Mouse (Mus musculus): ENCODE measurements at regions not wholly inside any gene's neighbourhood (a gene's known extent, or its start where the extent isn't known, plus 50 kb on each side); places are given as distances from the start of the nearest gene placed in this dataset.

- Histone ChIP-seq H3K9ac (ENCODE audit: low read length) (no peak overlapping the region), H3K9me3 (ENCODE audit: control insufficient read depth, low read length) (no peaks in the 10 kb centered on the region), H3K4me2 (ENCODE audit: low read depth) (no peak overlapping the region), H3K36me3 (ENCODE audit: control insufficient read depth, insufficient read depth, low read length) (no peaks in the 10 kb centered on the region), H3K27me3 (ENCODE audit: control insufficient read depth, insufficient read depth, low read length) (no peaks in the 10 kb centered on the region), H3K27ac (ENCODE audit: low read depth, low read length) (no peak overlapping the region), H3K4me3 (ENCODE audit: low read depth, low read length) (no peak overlapping the region), H3K4me1 (ENCODE audit: control insufficient read depth, insufficient read depth, low read length) (no peaks in the 10 kb centered on the region)
- WGBS, result 24% methylated on average over 1 of the region's 1 CpGs
- no peak for ATAC-seq (ENCODE audit: insufficient read depth, low FRiP score, low TSS enrichment)
- no peak for DNase-seq (ENCODE audit: low spot score)
Observed at GRCm38 (mm10) chr4:64570666-64571065, 523.9 kb upstream of the Tnc start.

GRCm38 (mm10) chr4:64575901-64576300, 529.1 kb upstream of the Tnc start:
- no peaks in the 10 kb centered on the region for H3K36me3 ChIP-seq (ENCODE audit: control insufficient read depth, insufficient read depth, low read length)
- no peak overlapping the region for H3K27ac ChIP-seq (ENCODE audit: low read depth, low read length)
- ATAC-seq (ENCODE audit: insufficient read depth, low FRiP score, low TSS enrichment), result no peak
- no peak overlapping the region for H3K9ac ChIP-seq (ENCODE audit: low read length)
- no peaks in the 10 kb centered on the region for H3K4me1 ChIP-seq (ENCODE audit: control insufficient read depth, insufficient read depth, low read length)
- WGBS, result 54% methylated on average over 1 of the region's 1 CpGs
- no peak overlapping the region for H3K4me2 ChIP-seq (ENCODE audit: low read depth)
- H3K4me3 ChIP-seq (ENCODE audit: low read depth, low read length), result no peak overlapping the region
- H3K27me3 ChIP-seq (ENCODE audit: control insufficient read depth, insufficient read depth, low read length), result no peaks in the 10 kb centered on the region
- no peaks in the 10 kb centered on the region for H3K9me3 ChIP-seq (ENCODE audit: control insufficient read depth, low read length)
- DNase-seq (ENCODE audit: low spot score), result no peak

GRCm38 (mm10) chr4:64595014-64595599, 528.9 kb upstream of the Pappa start:
- Histone ChIP-seq H3K4me2 (ENCODE audit: low read depth) (no peak overlapping the region), H3K9me3 (ENCODE audit: control insufficient read depth, low read length) (no peaks in the 10 kb centered on the region), H3K36me3 (ENCODE audit: control insufficient read depth, insufficient read depth, low read length) (no peaks in the 10 kb centered on the region), H3K27ac (ENCODE audit: low read depth, low read length) (no peak overlapping the region), H3K27me3 (ENCODE audit: control insufficient read depth, insufficient read depth, low read length) (no peaks in the 10 kb centered on the region), H3K9ac (ENCODE audit: low read length) (no peak overlapping the region), H3K4me1 (ENCODE audit: control insufficient read depth, insufficient read depth, low read length) (no peaks in the 10 kb centered on the region), H3K4me3 (ENCODE audit: low read depth, low read length) (no peak overlapping the region)
- WGBS, result 75% methylated on average over 8 of the region's 8 CpGs
- no peak for DNase-seq (ENCODE audit: low spot score)
- ATAC-seq (ENCODE audit: insufficient read depth, low FRiP score, low TSS enrichment), result no peak

GRCm38 (mm10) chr4:64598465-64598864, 525.5 kb upstream of the Pappa start:
- Histone ChIP-seq H3K4me1 (ENCODE audit: control insufficient read depth, insufficient read depth, low read length) (no peaks in the 10 kb centered on the region), H3K27ac (ENCODE audit: low read depth, low read length) (no peak overlapping the region), H3K27me3 (ENCODE audit: control insufficient read depth, insufficient read depth, low read length) (no peaks in the 10 kb centered on the region), H3K9me3 (ENCODE audit: control insufficient read depth, low read length) (no peaks in the 10 kb centered on the region), H3K4me2 (ENCODE audit: low read depth) (no peak overlapping the region), H3K36me3 (ENCODE audit: control insufficient read depth, insufficient read depth, low read length) (no peaks in the 10 kb centered on the region), H3K4me3 (ENCODE audit: low read depth, low read length) (no peak overlapping the region), H3K9ac (ENCODE audit: low read length) (no peak overlapping the region)
- no peak for ATAC-seq (ENCODE audit: insufficient read depth, low FRiP score, low TSS enrichment)
- no peak for DNase-seq (ENCODE audit: low spot score)

GRCm38 (mm10) chr4:64599222-64599621, 524.8 kb upstream of the Pappa start:
- Histone ChIP-seq H3K27me3 (ENCODE audit: control insufficient read depth, insufficient read depth, low read length) (no peaks in the 10 kb centered on the region), H3K9ac (ENCODE audit: low read length) (no peak overlapping the region), H3K4me3 (ENCODE audit: low read depth, low read length) (no peak overlapping the region), H3K27ac (ENCODE audit: low read depth, low read length) (no peak overlapping the region), H3K9me3 (ENCODE audit: control insufficient read depth, low read length) (no peaks in the 10 kb centered on the region), H3K36me3 (ENCODE audit: control insufficient read depth, insufficient read depth, low read length) (no peaks in the 10 kb centered on the region), H3K4me2 (ENCODE audit: low read depth) (no peak overlapping the region), H3K4me1 (ENCODE audit: control insufficient read depth, insufficient read depth, low read length) (no peaks in the 10 kb centered on the region)
- 87% methylated on average over 4 of the region's 4 CpGs for WGBS
- DNase-seq (ENCODE audit: low spot score) (no peak), ATAC-seq (ENCODE audit: insufficient read depth, low FRiP score, low TSS enrichment) (no peak)

- Histone ChIP-seq H3K27ac (ENCODE audit: low read depth, low read length) (no peak overlapping the region), H3K36me3 (ENCODE audit: control insufficient read depth, insufficient read depth, low read length) (no peaks in the 10 kb centered on the region)
Observed at GRCm38 (mm10) chr4:64622771-64623170, 501.2 kb upstream of the Pappa start.

GRCm38 (mm10) chr4:64632189-64632588, 491.8 kb upstream of the Pappa start:
- H3K27me3 ChIP-seq (ENCODE audit: control insufficient read depth, insufficient read depth, low read length), result no peaks in the 10 kb centered on the region
- H3K27ac ChIP-seq (ENCODE audit: low read depth, low read length), result no peak overlapping the region
- H3K9me3 ChIP-seq (ENCODE audit: control insufficient read depth, low read length), result no peaks in the 10 kb centered on the region
- no peaks in the 10 kb centered on the region for H3K4me1 ChIP-seq (ENCODE audit: control insufficient read depth, insufficient read depth, low read length)
- no peaks in the 10 kb centered on the region for H3K36me3 ChIP-seq (ENCODE audit: control insufficient read depth, insufficient read depth, low read length)
- DNase-seq (ENCODE audit: low spot score), result no peak
- no peak overlapping the region for H3K4me3 ChIP-seq (ENCODE audit: low read depth, low read length)
- 66% methylated on average over 1 of the region's 1 CpGs for WGBS
- no peak for ATAC-seq (ENCODE audit: insufficient read depth, low FRiP score, low TSS enrichment)
- H3K9ac ChIP-seq (ENCODE audit: low read length), result no peak overlapping the region
- H3K4me2 ChIP-seq (ENCODE audit: low read depth), result no peak overlapping the region

More at GRCm38 (mm10) chr4:64622771-64623170, 501.2 kb upstream of the Pappa start:
- Histone ChIP-seq H3K4me2 (ENCODE audit: low read depth) (no peak overlapping the region), H3K4me3 (ENCODE audit: low read depth, low read length) (no peak overlapping the region), H3K4me1 (ENCODE audit: control insufficient read depth, insufficient read depth, low read length) (no peaks in the 10 kb centered on the region), H3K27me3 (ENCODE audit: control insufficient read depth, insufficient read depth, low read length) (no peaks in the 10 kb centered on the region), H3K9me3 (ENCODE audit: control insufficient read depth, low read length) (no peaks in the 10 kb centered on the region), H3K9ac (ENCODE audit: low read length) (no peak overlapping the region)
- DNase-seq (ENCODE audit: low spot score) (no peak), ATAC-seq (ENCODE audit: insufficient read depth, low FRiP score, low TSS enrichment) (no peak)

GRCm38 (mm10) chr4:64635256-64635962, 488.6 kb upstream of the Pappa start:
- Histone ChIP-seq H3K36me3 (ENCODE audit: control insufficient read depth, insufficient read depth, low read length) (no peaks in the 10 kb centered on the region), H3K4me3 (ENCODE audit: low read depth, low read length) (no peak overlapping the region), H3K4me2 (ENCODE audit: low read depth) (no peak overlapping the region), H3K27ac (ENCODE audit: low read depth, low read length) (no peak overlapping the region), H3K9ac (ENCODE audit: low read length) (no peak overlapping the region), H3K9me3 (ENCODE audit: control insufficient read depth, low read length) (no peaks in the 10 kb centered on the region), H3K4me1 (ENCODE audit: control insufficient read depth, insufficient read depth, low read length) (no peaks in the 10 kb centered on the region), H3K27me3 (ENCODE audit: control insufficient read depth, insufficient read depth, low read length) (no peaks in the 10 kb centered on the region)
- no peak for ATAC-seq (ENCODE audit: insufficient read depth, low FRiP score, low TSS enrichment)
- WGBS, result 87% methylated on average over 2 of the region's 2 CpGs
- DNase-seq (ENCODE audit: low spot score), result no peak

GRCm38 (mm10) chr4:64640056-64640455, 483.9 kb upstream of the Pappa start:
- Histone ChIP-seq H3K36me3 (ENCODE audit: control insufficient read depth, insufficient read depth, low read length) (no peaks in the 10 kb centered on the region), H3K9ac (ENCODE audit: low read length) (no peak overlapping the region), H3K27me3 (ENCODE audit: control insufficient read depth, insufficient read depth, low read length) (no peaks in the 10 kb centered on the region), H3K4me3 (ENCODE audit: low read depth, low read length) (no peak overlapping the region), H3K4me2 (ENCODE audit: low read depth) (no peak overlapping the region), H3K4me1 (ENCODE audit: control insufficient read depth, insufficient read depth, low read length) (no peaks in the 10 kb centered on the region), H3K9me3 (ENCODE audit: control insufficient read depth, low read length) (no peaks in the 10 kb centered on the region), H3K27ac (ENCODE audit: low read depth, low read length) (no peak overlapping the region)
- WGBS, result 85% methylated on average over 3 of the region's 3 CpGs
- no peak for ATAC-seq (ENCODE audit: insufficient read depth, low FRiP score, low TSS enrichment)
- DNase-seq (ENCODE audit: low spot score), result no peak

All from neural tube, embryonic 11.5 days (tissue).